Comparison of ENCODE assay signal across 7 mouse cellular contexts in the genomic region with DNA sequence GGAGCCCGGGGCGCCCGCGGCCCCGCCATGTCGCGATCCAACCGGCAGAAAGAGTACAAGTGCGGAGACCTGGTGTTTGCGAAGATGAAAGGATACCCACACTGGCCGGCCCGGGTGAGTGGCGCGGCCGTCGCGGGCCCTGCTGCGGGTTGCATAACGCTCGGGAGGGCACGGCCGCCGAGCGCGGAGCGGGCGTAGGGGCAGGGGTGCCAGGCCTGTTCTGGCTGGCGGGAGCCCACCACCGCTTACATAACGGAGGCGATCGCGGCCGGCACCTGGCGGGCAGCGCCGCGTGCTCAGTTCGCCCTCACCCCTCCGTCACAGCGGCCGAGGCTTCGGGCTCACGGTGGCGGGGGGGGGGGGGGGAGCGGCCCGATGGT. TPM values are rescaled to one million over a fixed set of nuclear protein-coding genes. Genes with fewer than 3 reads are reported as not detected.
DNase-seq lines count a peak whose midpoint lies in the region; ATAC-seq lines count a peak whose summit lies in the region.

No protein-coding gene starts in this region.

- H3K27me3 ChIP-seq in hindbrain, embryonic 16.5 days (replicated peaks; ENCODE audit: control insufficient read depth, insufficient read depth, low read length): no peaks in the 10 kb centered on the region
- H3K27me3 ChIP-seq in liver, embryonic 13.5 days: no peaks in the 10 kb centered on the region
- H3K27me3 ChIP-seq in neural tube, embryonic 14.5 days (ENCODE audit: control insufficient read depth, insufficient read depth, low read length): peaks cover 3% of the 10 kb centered on the region; the same call in 1 of the 2 replicates

- peaks cover 32% of the 10 kb centered on the region for H3K4me1 ChIP-seq in hindbrain, embryonic 16.5 days (ENCODE audit: control insufficient read depth, insufficient read depth, low read depth, low read length)
- H3K4me1 ChIP-seq in liver, embryonic 13.5 days (replicated peaks): peaks cover 72% of the 10 kb centered on the region
- peaks cover 29% of the 10 kb centered on the region for H3K4me1 ChIP-seq in neural tube, embryonic 14.5 days (ENCODE audit: control insufficient read depth, insufficient read depth, low read length)

- no peaks in the 10 kb centered on the region for H3K36me3 ChIP-seq in hindbrain, embryonic 16.5 days (ENCODE audit: control insufficient read depth, insufficient read depth, low read length)
- peaks cover 24% of the 10 kb centered on the region for H3K36me3 ChIP-seq in liver, embryonic 13.5 days
- no peaks in the 10 kb centered on the region for H3K36me3 ChIP-seq in neural tube, embryonic 14.5 days (ENCODE audit: control insufficient read depth, insufficient read depth, low read length)

- peak overlapping the region; percentile 94 for H3K27ac ChIP-seq in hindbrain, embryonic 16.5 days (ENCODE audit: low read depth, low read length)
- H3K27ac ChIP-seq in liver, embryonic 13.5 days: peak overlapping the region; percentile 95
- peak overlapping the region; percentile 94 for H3K27ac ChIP-seq in neural tube, embryonic 14.5 days (ENCODE audit: low read depth, low read length)

- peak overlapping the region; percentile 90 for H3K9ac ChIP-seq in hindbrain, embryonic 16.5 days (ENCODE audit: low read depth, low read length)
- H3K9ac ChIP-seq in liver, embryonic 13.5 days: peak overlapping the region; percentile 100
- H3K9ac ChIP-seq in neural tube, embryonic 14.5 days (replicated peaks; ENCODE audit: low read depth, low read length): peak overlapping the region; percentile 74

- H3K4me3 ChIP-seq in hindbrain, embryonic 16.5 days (ENCODE audit: low read length): peak overlapping the region; percentile 95
- peak overlapping the region; percentile 99 for H3K4me3 ChIP-seq in liver, embryonic 13.5 days (replicated peaks)
- H3K4me3 ChIP-seq in neural tube, embryonic 14.5 days (ENCODE audit: low read depth, low read length): peak overlapping the region; percentile 94

- no peaks in the 10 kb centered on the region for H3K9me3 ChIP-seq in hindbrain, embryonic 16.5 days (ENCODE audit: control insufficient read depth, low read length)
- H3K9me3 ChIP-seq in liver, embryonic 13.5 days (replicated peaks): no peaks in the 10 kb centered on the region
- H3K9me3 ChIP-seq in neural tube, embryonic 14.5 days (ENCODE audit: control insufficient read depth, low read length): no peaks in the 10 kb centered on the region

- peak overlapping the region; percentile 96 for H3K4me2 ChIP-seq in hindbrain, embryonic 16.5 days (ENCODE audit: low read length)
- H3K4me2 ChIP-seq in liver, embryonic 13.5 days: peak overlapping the region; percentile 95
- peak overlapping the region; percentile 95 for H3K4me2 ChIP-seq in neural tube, embryonic 14.5 days (ENCODE audit: low read depth, low read length)

- DNase-seq in urinary bladder, adult 2 months (ENCODE audit: low spot score): peak; percentile 67
- DNase-seq in urinary bladder, postnatal 4 days (ENCODE audit: low spot score in 2 of 2): no peak
- DNase-seq in cerebellum, adult 8-10 months: peak; percentile 69
- DNase-seq in gastrocnemius, postnatal 10 days: peak; percentile 74
- DNase-seq in liver, embryonic 13.5 days: no peak

- WGBS in hindbrain, embryonic 16.5 days: 1% methylated on average over 18 of the region's 47 CpGs
- WGBS in liver, embryonic 13.5 days (ENCODE audit: insufficient replicate concordance): under 1% methylated on average over 46 of the region's 47 CpGs
- 0% methylated on average over 47 of the region's 47 CpGs for WGBS in neural tube, embryonic 14.5 days

- peak; percentile 29 for ATAC-seq in hindbrain, embryonic 16.5 days
- ATAC-seq in liver, embryonic 13.5 days (ENCODE audit: low read depth): no peak
- peak; percentile 32 for ATAC-seq in neural tube, embryonic 14.5 days (ENCODE audit: low read depth)

RNA-seq across cellular contexts. Expression of a gene that starts 0.5 kb away (rescaled TPM):
- polyA plus RNA-seq in urinary bladder, adult 2 months (2012; rRNA removed): 151 and 152 TPM in 2 replicates
- 100 to 1,000 TPM; 192 to 197 TPM for total RNA-seq in gastrocnemius, postnatal 10 days (2021)
- 79.7 and 110 TPM in 2 replicates for polyA plus RNA-seq in hindbrain, embryonic 16.5 days (2015; fragmentation: Nextera tagmentation; extraction: Ambion mirVana)
- polyA plus RNA-seq in liver, embryonic 13.5 days (2015; fragmentation: Nextera tagmentation; extraction: Ambion mirVana): 263 and 283 TPM in 2 replicates
- 128 and 151 TPM in 2 replicates for polyA plus RNA-seq in neural tube, embryonic 14.5 days (2014; fragmentation: Nextera tagmentation; extraction: Ambion mirVana)

RNA-seq across cellular contexts. Expression of a gene that starts 12.7 kb away (rescaled TPM):
- 120 and 132 TPM in 2 replicates for polyA plus RNA-seq in urinary bladder, adult 2 months (2012; rRNA removed)
- total RNA-seq in gastrocnemius, postnatal 10 days (2021): 10 to 100 TPM; 47.3 to 55.6 TPM
- polyA plus RNA-seq in hindbrain, embryonic 16.5 days (2015; fragmentation: Nextera tagmentation; extraction: Ambion mirVana): 48.3 and 49.1 TPM in 2 replicates
- polyA plus RNA-seq in liver, embryonic 13.5 days (2015; fragmentation: Nextera tagmentation; extraction: Ambion mirVana): 48.7 and 56.5 TPM in 2 replicates
- polyA plus RNA-seq in neural tube, embryonic 14.5 days (2014; fragmentation: Nextera tagmentation; extraction: Ambion mirVana): 53.5 and 58.9 TPM in 2 replicates

RNA-seq across cellular contexts. Expression of a gene that starts 21.2 kb away (rescaled TPM):
- polyA plus RNA-seq in urinary bladder, adult 2 months (2012; rRNA removed): 26.2 and 30.0 TPM in 2 replicates
- total RNA-seq in gastrocnemius, postnatal 10 days (2021): 10 to 100 TPM; 44.2 to 47.7 TPM
- 13.9 and 15.9 TPM in 2 replicates for polyA plus RNA-seq in hindbrain, embryonic 16.5 days (2015; fragmentation: Nextera tagmentation; extraction: Ambion mirVana)
- polyA plus RNA-seq in liver, embryonic 13.5 days (2015; fragmentation: Nextera tagmentation; extraction: Ambion mirVana): 7.9 and 9.2 TPM in 2 replicates
- 16.0 and 16.9 TPM in 2 replicates for polyA plus RNA-seq in neural tube, embryonic 14.5 days (2014; fragmentation: Nextera tagmentation; extraction: Ambion mirVana)

RNA-seq across cellular contexts. Expression of a gene that starts 23.5 kb away (rescaled TPM):
- polyA plus RNA-seq in urinary bladder, adult 2 months (2012; rRNA removed): 22.8 and 24.0 TPM in 2 replicates
- total RNA-seq in gastrocnemius, postnatal 10 days (2021): 10 to 100 TPM; 10.7 to 15.0 TPM
- polyA plus RNA-seq in hindbrain, embryonic 16.5 days (2015; fragmentation: Nextera tagmentation; extraction: Ambion mirVana): 22.7 and 28.9 TPM in 2 replicates
- 31.1 and 38.3 TPM in 2 replicates for polyA plus RNA-seq in liver, embryonic 13.5 days (2015; fragmentation: Nextera tagmentation; extraction: Ambion mirVana)
- 16.1 and 23.1 TPM in 2 replicates for polyA plus RNA-seq in neural tube, embryonic 14.5 days (2014; fragmentation: Nextera tagmentation; extraction: Ambion mirVana)

RNA-seq across cellular contexts. Expression of a gene that starts 23.9 kb away (rescaled TPM):
- 28.4 and 33.2 TPM in 2 replicates for polyA plus RNA-seq in urinary bladder, adult 2 months (2012; rRNA removed)
- total RNA-seq in gastrocnemius, postnatal 10 days (2021): 1 to 10 TPM; 4.8 to 7.0 TPM
- 20.5 and 24.8 TPM in 2 replicates for polyA plus RNA-seq in hindbrain, embryonic 16.5 days (2015; fragmentation: Nextera tagmentation; extraction: Ambion mirVana)
- polyA plus RNA-seq in liver, embryonic 13.5 days (2015; fragmentation: Nextera tagmentation; extraction: Ambion mirVana): 6.1 and 6.6 TPM in 2 replicates
- polyA plus RNA-seq in neural tube, embryonic 14.5 days (2014; fragmentation: Nextera tagmentation; extraction: Ambion mirVana): 19.7 and 20.6 TPM in 2 replicates

Comparison
In these comparisons a context has a peak if more than half of its experiments do, and no peak if none do; other contexts are left out.
1. DNase-seq: peak in urinary bladder, adult 2 months (single experiment), cerebellum, adult 8-10 months (single experiment) and gastrocnemius, postnatal 10 days (single experiment); none in urinary bladder, postnatal 4 days (0 of 2) and liver, embryonic 13.5 days (single experiment).
2. Peak in every context shown above with its lines, with median percentiles within 50 percentile points of each other: H3K27ac ChIP-seq, H3K4me2 ChIP-seq, H3K4me3 ChIP-seq and H3K9ac ChIP-seq.